Mouse (Mus musculus): Measurements from ENCODE around the gene Lrp3.

Lrp3 gene

GRCm38 (mm10) chr7:35191276-35191675 lies 24.0 kb downstream of the Lrp3 start:
- no peak for DNase-seq (ENCODE audit: inconsistent age in 2 of 2, low spot score in 1 of 2)

GRCm38 (mm10) chr7:35189699-35190098 lies 25.6 kb downstream of the Lrp3 start:
- no peak for DNase-seq (ENCODE audit: inconsistent age in 2 of 2, low spot score in 1 of 2)

- DNase-seq (ENCODE audit: inconsistent age in 2 of 2, low spot score in 1 of 2): no peak
Measured at GRCm38 (mm10) chr7:35185889-35186569, 29.3 kb downstream of the Lrp3 start, which contains the start of gene Slc7a10. Gene Slc7a10 (plus strand): TSS chr7:35186385.

- DNase-seq (ENCODE audit: inconsistent age in 2 of 2, low spot score in 1 of 2): peak; percentile 43 to 79
Measured at GRCm38 (mm10) chr7:35184833-35185724, 30.2 kb downstream of the Lrp3 start.

- DNase-seq (ENCODE audit: inconsistent age in 2 of 2, low spot score in 1 of 2): peak; percentile 30 to 79
Measured at GRCm38 (mm10) chr7:35176412-35177381, 38.6 kb downstream of the Lrp3 start.

- DNase-seq (ENCODE audit: inconsistent age in 2 of 2, low spot score in 1 of 2): no peak
Measured at GRCm38 (mm10) chr7:35175533-35175932, 39.8 kb downstream of the Lrp3 start.

GRCm38 (mm10) chr7:35172519-35172918 lies 42.8 kb downstream of the Lrp3 start:
- DNase-seq (ENCODE audit: inconsistent age in 2 of 2, low spot score in 1 of 2): peak in 1 of 2 experiments; percentile 68

- DNase-seq (ENCODE audit: inconsistent age in 2 of 2, low spot score in 1 of 2): peak; percentile 67 to 92
Measured at GRCm38 (mm10) chr7:35171867-35172382, 43.4 kb downstream of the Lrp3 start.

GRCm38 (mm10) chr7:35169341-35169740 lies 46.0 kb downstream of the Lrp3 start:
- peak; percentile 82 to 97 for DNase-seq (ENCODE audit: inconsistent age in 2 of 2, low spot score in 1 of 2)

- no peak for DNase-seq (ENCODE audit: inconsistent age in 2 of 2, low spot score in 1 of 2)
Measured at GRCm38 (mm10) chr7:35167925-35168324, 47.4 kb downstream of the Lrp3 start.

- DNase-seq (ENCODE audit: inconsistent age in 2 of 2, low spot score in 1 of 2): no peak
Measured at GRCm38 (mm10) chr7:35166988-35167387, 48.3 kb downstream of the Lrp3 start.

GRCm38 (mm10) chr7:35164131-35164530 lies 51.2 kb downstream of the Lrp3 start:
- DNase-seq (ENCODE audit: inconsistent age in 2 of 2, low spot score in 1 of 2): no peak

GRCm38 (mm10) chr7:35163600-35163999 lies 51.7 kb downstream of the Lrp3 start:
- DNase-seq (ENCODE audit: inconsistent age in 2 of 2, low spot score in 1 of 2): peak; percentile 23 to 55

- DNase-seq (ENCODE audit: inconsistent age in 2 of 2, low spot score in 1 of 2): no peak
Measured at GRCm38 (mm10) chr7:35162443-35162842, 52.9 kb downstream of the Lrp3 start.

GRCm38 (mm10) chr7:35157512-35157911 lies 57.8 kb downstream of the Lrp3 start:
- no peak for DNase-seq (ENCODE audit: inconsistent age in 2 of 2, low spot score in 1 of 2)

GRCm38 (mm10) chr7:35156561-35157477 lies 58.5 kb downstream of the Lrp3 start:
- no peak for DNase-seq (ENCODE audit: inconsistent age in 2 of 2, low spot score in 1 of 2)

- DNase-seq (ENCODE audit: inconsistent age in 2 of 2, low spot score in 1 of 2): peak in 1 of 2 experiments; percentile 56
Measured at GRCm38 (mm10) chr7:35154449-35154848, 60.8 kb downstream of the Lrp3 start.

- DNase-seq (ENCODE audit: inconsistent age in 2 of 2, low spot score in 1 of 2): no peak
Measured at GRCm38 (mm10) chr7:35150860-35151259, 64.4 kb downstream of the Lrp3 start.

Data from adrenal gland, adult (tissue).